Mouse (Mus musculus) skeletal muscle tissue, adult 2 months (tissue): Measurements from ENCODE around the gene Spef2.
"Not testable (repeated sequence)": the region's sequence is repeated elsewhere in the genome, so short reads cannot be mapped to it uniquely, and the experiment has no call there.

Experiments
- DNase-seq: peaks from one replicate; pipeline ENCODE4 v3.0.0-alpha.2; 2012; ENCODE audit warnings: low read depth, low spot score

Gene Spef2

DNA sequence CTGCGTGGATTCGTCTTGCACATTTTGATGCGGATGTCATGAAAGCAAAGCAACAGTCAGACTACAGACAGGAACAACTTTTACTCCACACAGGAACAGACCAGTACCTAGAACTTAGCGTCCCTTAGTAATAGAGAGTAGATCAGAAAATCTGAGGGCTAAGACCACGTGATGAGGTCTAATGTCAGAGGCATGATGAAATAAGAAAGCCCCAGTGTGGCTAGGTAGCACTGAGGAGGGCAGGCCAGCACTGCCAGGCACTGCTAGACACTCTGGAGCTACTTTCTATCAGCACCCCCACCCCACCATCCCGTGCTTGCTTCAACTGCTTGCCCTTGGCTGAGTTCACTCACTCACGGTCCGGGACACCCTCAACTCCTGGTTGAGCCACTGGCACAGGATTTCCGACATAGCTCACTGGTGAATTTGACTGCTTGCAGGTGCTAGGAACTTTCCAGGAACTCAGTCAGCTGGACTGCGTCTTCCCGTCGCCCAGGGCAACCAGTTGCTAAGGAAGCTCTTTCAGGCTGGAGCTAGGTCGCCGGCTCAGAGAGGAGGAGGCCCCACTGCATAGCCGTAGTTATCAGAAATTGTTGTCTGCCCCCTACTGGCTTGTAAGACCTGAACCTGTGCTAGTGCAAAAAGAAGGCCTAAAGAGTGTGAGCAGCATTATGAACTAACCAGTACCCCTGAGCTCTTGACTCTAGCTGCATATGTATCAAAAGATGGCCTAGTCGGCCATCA lies at the start of gene Spef2:
TSS of gene Spef2 (minus strand) at position 510 of the 744 bp plus-strand sequence.
- DNase-seq: peak; percentile 36

- no peak for DNase-seq
Observed at GRCm38 (mm10) chr15:9794131-9794530, 45.5 kb upstream of the Spef2 start.

- DNase-seq: no peak
Observed at GRCm38 (mm10) chr15:9788245-9789030, 39.8 kb upstream of the Spef2 start.

DNA sequence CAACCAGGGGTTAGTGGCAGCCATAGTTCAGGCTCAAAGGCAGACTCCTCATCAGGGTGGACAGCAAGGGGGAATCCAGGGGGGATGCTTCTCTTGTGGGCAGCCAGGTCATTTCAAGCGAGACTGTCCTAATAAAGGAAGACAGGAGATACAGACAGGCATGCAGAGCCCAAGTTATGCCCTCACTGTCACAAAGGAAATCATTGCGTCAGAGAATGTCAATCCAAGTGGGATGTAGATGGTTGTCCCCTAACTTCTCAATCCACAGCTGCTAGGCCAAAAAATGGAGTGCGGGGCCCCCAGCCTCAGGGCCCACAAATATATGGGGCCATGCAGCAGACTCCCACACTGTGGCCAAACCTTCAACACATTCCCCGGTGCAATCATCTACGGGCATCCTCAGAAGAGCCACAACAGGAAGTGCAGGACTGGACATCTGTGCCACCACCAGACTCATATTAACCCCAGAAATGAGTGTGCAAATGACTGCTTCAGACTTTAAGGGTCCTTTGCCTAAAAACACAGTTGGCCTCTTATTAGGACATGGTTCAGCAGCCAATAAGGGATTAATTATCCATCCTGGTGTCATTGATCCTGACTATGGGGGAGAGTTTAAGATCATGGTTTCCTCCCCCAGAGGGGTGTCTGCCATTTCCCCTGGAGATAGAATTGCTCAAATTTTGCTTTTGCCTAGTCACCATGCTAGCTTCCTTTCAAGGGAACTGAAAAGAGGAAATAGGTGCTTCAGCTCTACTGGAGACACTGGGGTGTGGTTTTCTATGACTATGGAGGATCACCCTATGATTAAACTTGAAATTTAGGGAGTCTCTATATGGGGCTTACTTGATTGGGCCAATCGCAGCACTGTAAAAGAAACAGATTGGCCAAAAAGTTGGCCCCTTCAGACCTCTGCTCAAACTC lies 25.8 kb upstream of the Spef2 start:
- DNase-seq: not testable (repeated sequence)

DNA sequence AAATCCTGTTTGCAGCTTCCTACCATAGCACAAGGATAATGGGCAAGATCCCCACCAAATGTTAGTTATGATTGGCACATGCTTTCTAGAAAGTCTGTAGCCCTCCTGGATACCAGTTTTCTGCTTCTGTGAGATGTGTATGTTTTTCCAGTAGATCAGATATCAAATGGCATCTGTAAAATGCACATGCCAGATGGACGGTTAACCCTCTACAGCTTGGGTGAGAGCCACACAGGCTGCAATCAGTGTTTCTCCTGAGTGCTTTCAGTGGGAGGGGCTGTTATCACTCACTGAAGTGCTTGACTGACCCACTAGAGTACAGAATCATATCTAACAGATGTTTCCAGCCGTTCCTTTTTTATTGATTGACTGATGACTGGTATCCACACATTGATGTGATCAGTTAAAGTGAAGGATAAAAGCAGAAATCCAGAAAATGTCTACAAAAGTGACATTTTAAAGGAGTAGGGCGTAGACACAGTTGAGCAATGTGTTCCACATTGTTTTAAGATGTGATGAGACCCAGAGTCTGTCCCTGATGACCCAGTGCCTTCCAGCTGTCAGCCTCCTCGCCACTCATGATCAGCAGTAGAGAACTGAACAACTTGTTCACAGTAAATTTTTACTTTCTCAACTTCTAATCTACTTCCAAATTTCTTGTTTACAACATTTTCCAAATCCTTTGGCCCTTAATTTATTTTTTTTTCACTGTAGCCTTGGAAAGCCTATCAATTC lies 19.7 kb upstream of the Spef2 start:
- DNase-seq: peak; percentile 27

DNA sequence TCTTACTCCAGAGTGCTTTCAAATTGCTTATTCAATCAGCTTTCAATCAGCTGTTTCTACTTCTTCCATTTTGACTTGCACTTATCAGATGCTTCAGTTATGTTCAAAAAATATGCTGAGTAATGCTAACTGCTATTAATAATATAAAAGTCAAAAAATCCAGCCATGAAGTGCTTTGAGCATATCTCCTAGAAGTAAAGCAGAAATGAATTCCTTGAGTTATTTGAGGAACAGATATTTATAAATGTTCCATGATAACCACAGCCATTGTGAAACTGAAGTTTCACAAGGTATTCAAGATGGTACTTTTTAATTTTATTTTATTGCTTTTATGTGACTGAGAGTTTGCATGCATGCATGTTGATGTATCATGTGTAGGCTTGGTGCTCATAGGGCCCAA lies 18.4 kb upstream of the Spef2 start:
- DNase-seq: no peak

DNA sequence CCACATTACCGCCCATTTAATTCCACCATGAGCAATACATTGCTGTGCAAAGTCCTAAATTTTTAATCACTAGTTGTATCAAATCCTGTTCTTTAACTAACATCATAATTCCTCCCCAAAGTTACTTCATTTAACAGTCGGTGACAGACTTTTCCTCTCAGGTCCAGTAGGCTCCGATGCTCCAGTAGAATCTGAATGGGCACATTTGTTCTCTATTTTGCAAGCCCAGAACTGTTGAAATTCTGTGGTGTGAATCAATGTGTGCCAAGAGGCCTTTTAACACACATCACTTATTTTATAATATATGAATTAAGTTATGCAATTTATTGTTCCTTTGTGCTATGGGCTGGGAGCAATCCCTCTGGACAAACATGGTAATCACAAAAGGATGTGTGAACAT lies 2.3 kb upstream of the Spef2 start:
- DNase-seq: no peak

- DNase-seq: no peak
Observed at GRCm38 (mm10) chr15:9747410-9748104, 1.1 kb downstream of the Spef2 start.

DNA sequence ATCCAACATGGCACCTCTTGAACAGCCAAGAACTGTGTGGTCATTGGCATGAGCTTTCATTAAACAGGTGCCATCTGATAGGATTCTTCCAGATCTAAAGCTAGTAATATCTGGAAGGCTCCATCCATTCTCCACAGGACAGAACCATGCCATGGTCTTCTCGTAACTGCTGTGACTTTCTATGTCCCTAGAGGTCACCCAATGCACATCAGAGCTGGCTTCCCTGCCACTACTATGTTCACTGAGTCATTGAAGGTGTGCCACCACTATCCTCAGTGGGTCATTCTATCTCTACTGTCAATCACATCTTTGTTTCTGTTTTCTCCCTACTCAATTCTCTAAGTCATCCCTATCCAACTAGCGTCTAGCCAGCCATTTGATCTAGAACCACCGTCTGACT lies 6.5 kb downstream of the Spef2 start:
- no peak for DNase-seq

GRCm38 (mm10) chr15:9714574-9715458 lies 33.9 kb downstream of the Spef2 start:
- DNase-seq: no peak

DNA sequence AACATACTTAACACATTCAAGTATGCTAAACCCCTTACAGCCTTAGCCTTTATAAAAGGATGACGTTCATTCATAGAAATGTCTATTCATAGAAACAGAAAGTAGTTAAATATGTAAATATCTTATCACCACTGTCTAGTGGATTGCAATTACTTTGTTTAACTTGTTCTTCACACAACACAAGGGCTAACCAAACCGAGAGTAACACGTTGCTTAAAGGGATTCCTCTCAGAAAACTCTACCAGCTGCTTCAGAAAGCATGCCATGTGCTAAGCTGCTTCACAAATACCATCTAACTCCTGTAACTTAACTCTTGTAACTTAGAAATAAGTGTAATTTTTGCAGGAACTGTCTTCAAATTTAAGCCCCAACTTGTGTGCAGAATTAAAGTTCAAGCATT lies 35.0 kb downstream of the Spef2 start:
- DNase-seq: no peak

DNA sequence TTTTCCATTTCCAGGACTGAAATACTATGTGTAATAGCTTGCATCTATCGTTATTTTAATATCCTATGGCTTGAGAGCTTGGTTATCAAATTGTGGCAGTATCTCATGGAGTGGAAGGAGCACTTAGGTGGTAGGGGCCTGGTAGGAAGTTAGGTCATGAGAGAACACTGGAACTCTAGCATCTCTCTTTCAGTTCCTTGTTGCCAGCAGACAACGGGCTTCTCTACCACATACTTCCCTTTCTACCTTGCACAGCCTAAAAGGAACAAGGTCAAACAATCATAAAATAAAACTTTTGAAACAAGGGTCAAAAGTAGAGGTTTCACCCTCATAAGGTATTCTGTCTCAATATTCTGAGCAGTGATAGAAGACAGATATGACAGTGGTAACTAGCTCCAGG lies 38.3 kb downstream of the Spef2 start:
- no peak for DNase-seq

DNA sequence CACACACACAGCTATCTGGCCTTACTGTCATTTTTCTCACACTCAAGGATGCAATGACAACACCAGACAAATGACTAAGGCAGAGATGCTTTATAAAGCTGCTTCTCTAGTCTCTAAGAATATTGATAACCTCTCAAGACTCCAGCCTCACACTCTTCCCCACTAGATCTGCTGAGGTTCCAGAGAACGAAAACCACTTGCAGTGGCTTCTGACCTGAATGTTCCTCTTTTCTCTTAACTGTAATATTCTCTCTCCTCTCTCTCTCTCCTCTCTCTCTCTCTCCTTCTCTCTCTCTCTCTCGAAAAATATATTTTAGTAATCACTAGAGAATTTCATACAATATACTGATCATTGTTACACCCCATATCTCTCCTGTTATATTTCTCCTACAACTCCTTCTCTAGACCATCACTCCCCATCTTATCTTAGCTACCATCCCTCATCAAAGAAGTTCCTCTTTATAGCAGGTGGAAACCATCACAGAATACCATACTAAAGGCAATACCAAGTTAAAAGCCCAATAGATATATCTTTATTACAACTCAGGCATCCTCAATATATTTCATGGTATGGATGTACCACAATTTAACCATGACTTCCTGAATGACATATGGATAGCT lies 42.7 kb downstream of the Spef2 start:
- DNase-seq: no peak

GRCm38 (mm10) chr15:9701845-9702244 lies 46.8 kb downstream of the Spef2 start:
- DNase-seq: no peak

DNA sequence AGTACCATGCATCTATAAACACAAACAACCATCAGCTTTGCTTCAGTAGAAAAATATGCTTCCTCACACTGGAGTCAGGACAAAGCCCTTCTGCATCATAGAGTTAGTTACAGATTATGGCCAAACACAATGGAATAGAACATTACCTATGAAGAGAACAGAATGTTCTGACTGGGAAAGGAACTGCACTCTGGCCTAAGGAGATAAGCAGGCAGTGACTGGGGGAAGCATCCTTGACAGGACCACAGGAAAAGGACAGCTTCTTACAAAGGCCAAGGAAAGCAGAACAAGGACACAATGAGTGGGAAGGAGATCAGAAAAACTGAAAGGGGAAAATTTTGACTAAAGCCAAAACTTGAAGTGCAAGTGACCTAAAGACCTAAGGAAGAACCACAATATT lies 56.9 kb downstream of the Spef2 start:
- DNase-seq: no peak

DNA sequence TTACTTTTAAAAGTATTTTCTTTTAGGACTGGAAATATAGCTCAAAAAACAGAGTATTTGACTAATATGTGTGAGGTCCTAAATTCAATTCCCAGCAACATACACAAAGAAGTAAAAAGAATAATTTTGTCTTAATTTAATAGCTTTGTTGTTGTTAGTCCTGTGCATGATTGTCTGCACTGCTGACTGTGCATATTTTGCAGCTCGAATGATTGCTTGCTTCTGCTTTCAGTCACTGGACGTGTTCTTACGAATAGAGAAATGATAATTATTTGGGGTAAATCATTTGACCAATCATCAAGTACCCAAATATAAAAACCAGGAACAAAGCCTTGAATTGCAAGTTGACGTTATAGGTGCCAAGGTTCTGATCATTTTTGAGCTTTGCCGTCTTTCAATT lies 57.8 kb downstream of the Spef2 start:
- no peak for DNase-seq

DNA sequence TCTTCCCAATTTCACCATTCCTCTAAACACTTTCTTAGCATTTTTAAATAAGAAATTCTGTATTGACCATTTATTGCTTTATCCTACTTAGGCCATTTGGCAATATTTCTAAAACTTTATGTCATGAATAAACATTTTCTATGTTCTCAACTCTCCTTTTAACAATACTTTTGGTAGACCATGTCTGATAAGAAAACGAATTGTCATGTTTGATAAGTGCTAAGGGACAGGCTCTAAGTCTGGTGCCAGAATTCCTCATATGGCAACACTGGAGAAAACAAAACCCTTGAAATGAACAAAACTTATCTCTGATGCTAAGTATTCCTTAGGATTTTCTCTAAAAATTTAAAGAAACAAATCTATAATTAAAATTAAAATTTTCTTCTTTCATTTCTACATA lies 58.2 kb downstream of the Spef2 start:
- no peak for DNase-seq

- no peak for DNase-seq
Observed at GRCm38 (mm10) chr15:9683485-9683884, 65.2 kb downstream of the Spef2 start.

- DNase-seq: no peak
Observed at GRCm38 (mm10) chr15:9677343-9678036, 71.2 kb downstream of the Spef2 start.
